Mouse (Mus musculus): Measurements from ENCODE around the gene Rnase9. TPM values are rescaled to one million over a fixed set of nuclear protein-coding genes. Genes with fewer than 3 reads are reported as not detected.

The Rnase9 gene
- polyA plus RNA-seq (2015; fragmentation: Illumina TruSeq; extraction: RNeasy Lipid Tissue Mini Kit (QIAGEN cat#74804); ENCODE audit: low read depth, low replicate concordance) = not detected

DNA sequence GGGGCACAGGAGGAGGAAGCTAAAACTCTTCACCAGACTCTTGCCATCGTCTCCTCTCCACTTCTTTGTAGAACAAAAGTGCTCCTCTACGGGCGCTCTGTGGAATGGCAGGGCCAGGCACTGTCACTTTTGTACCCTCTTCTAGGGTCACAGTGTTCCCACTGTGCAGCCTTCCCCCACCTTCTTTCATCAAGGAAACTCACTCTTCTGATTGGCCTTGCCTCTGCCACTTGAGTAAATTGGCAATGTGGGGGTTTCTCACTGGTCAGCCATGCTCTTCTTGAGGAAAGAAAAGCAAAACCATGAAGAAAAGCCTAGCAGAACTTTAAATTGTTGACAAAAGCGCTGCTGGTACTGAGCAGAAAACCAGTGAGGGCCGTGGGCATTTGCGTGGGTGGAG is at the start of gene Rnase9:
Gene Rnase9 (minus strand): TSS at position 101 of the 400 bp plus-strand sequence.

GRCm38 (mm10) chr14:51074335-51074734 is 32.7 kb upstream of the Rnase9 start, which contains the start of gene Olfr750:
Olfr750 (minus strand) TSS chr14:51074435.

DNA sequence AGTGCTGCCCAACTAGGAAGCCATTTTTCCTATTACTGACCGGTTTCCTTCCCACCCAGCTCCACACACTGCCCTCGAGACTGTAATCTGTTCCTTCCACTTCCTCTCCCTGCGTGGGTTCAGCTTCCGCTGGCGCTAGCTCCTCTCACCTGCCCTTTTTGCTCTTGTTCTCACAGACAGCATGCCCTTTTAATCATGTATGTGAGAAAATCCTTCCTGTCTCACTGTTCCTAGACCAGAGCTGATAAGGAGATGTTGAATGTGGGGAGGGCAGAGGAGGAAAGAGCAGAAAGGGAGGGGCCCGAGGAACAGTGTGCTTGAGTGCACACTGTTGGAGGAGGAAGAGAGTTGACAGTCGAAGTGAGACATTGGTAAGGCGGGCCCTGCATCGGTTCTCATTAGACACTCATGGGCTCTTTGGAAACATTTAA is 15.7 kb upstream of the Rnase9 start, which contains the start of gene Rnase12:
Gene Rnase12 (minus strand): TSS at position 261 of the 431 bp plus-strand sequence.

GRCm38 (mm10) chr14:51050063-51050462 is 8.4 kb upstream of the Rnase9 start, which contains the start of gene Rnase11:
Rnase11 (minus strand) TSS chr14:51050163.

GRCm38 (mm10) chr14:51007152-51007801 is 34.4 kb downstream of the Rnase9 start, which contains the start of gene Rnase10:
Rnase10 (plus strand) TSS chr14:51007751.

Other genes starting within 250 kb of the Rnase9 start
- gene Ccnb1ip1, start 234.1 kb downstream of the Rnase9 start, polyA plus RNA-seq (2015; fragmentation: Illumina TruSeq; extraction: RNeasy Lipid Tissue Mini Kit (QIAGEN cat#74804); ENCODE audit: low read depth, low replicate concordance) = not detected
- 26.5 TPM for gene Parp2, start 234.0 kb downstream of the Rnase9 start, polyA plus RNA-seq (2015; fragmentation: Illumina TruSeq; extraction: RNeasy Lipid Tissue Mini Kit (QIAGEN cat#74804); ENCODE audit: low read depth, low replicate concordance)
- 7.2 TPM for gene Tep1, start 171.3 kb downstream of the Rnase9 start, polyA plus RNA-seq (2015; fragmentation: Illumina TruSeq; extraction: RNeasy Lipid Tissue Mini Kit (QIAGEN cat#74804); ENCODE audit: low read depth, low replicate concordance)
- 4.0 TPM for gene Klhl33, start 144.4 kb downstream of the Rnase9 start, polyA plus RNA-seq (2015; fragmentation: Illumina TruSeq; extraction: RNeasy Lipid Tissue Mini Kit (QIAGEN cat#74804); ENCODE audit: low read depth, low replicate concordance)
- 56.7 TPM for gene Osgep, start 117.0 kb downstream of the Rnase9 start, polyA plus RNA-seq (2015; fragmentation: Illumina TruSeq; extraction: RNeasy Lipid Tissue Mini Kit (QIAGEN cat#74804); ENCODE audit: low read depth, low replicate concordance)
- gene Apex1, start 116.9 kb downstream of the Rnase9 start, polyA plus RNA-seq (2015; fragmentation: Illumina TruSeq; extraction: RNeasy Lipid Tissue Mini Kit (QIAGEN cat#74804); ENCODE audit: low read depth, low replicate concordance) = 67.7 TPM
- 131 TPM for gene Pip4p1, start 111.0 kb downstream of the Rnase9 start, polyA plus RNA-seq (2015; fragmentation: Illumina TruSeq; extraction: RNeasy Lipid Tissue Mini Kit (QIAGEN cat#74804); ENCODE audit: low read depth, low replicate concordance)
- 18.9 TPM for gene Pnp, start 110.8 kb downstream of the Rnase9 start, polyA plus RNA-seq (2015; fragmentation: Illumina TruSeq; extraction: RNeasy Lipid Tissue Mini Kit (QIAGEN cat#74804); ENCODE audit: low read depth, low replicate concordance)
- 29.9 TPM for gene Gm49342, start 97.4 kb downstream of the Rnase9 start, polyA plus RNA-seq (2015; fragmentation: Illumina TruSeq; extraction: RNeasy Lipid Tissue Mini Kit (QIAGEN cat#74804); ENCODE audit: low read depth, low replicate concordance)
- 1.4 TPM for gene Pnp2, start 85.9 kb downstream of the Rnase9 start, polyA plus RNA-seq (2015; fragmentation: Illumina TruSeq; extraction: RNeasy Lipid Tissue Mini Kit (QIAGEN cat#74804); ENCODE audit: low read depth, low replicate concordance)
- gene Rnase10, start 34.1 kb downstream of the Rnase9 start, polyA plus RNA-seq (2015; fragmentation: Illumina TruSeq; extraction: RNeasy Lipid Tissue Mini Kit (QIAGEN cat#74804); ENCODE audit: low read depth, low replicate concordance) = not detected
- gene Rnase11, start 8.3 kb upstream of the Rnase9 start, polyA plus RNA-seq (2015; fragmentation: Illumina TruSeq; extraction: RNeasy Lipid Tissue Mini Kit (QIAGEN cat#74804); ENCODE audit: low read depth, low replicate concordance) = not detected
- not detected for gene Rnase12, start 15.8 kb upstream of the Rnase9 start, polyA plus RNA-seq (2015; fragmentation: Illumina TruSeq; extraction: RNeasy Lipid Tissue Mini Kit (QIAGEN cat#74804); ENCODE audit: low read depth, low replicate concordance)
- not detected for gene Olfr750, start 32.6 kb upstream of the Rnase9 start, polyA plus RNA-seq (2015; fragmentation: Illumina TruSeq; extraction: RNeasy Lipid Tissue Mini Kit (QIAGEN cat#74804); ENCODE audit: low read depth, low replicate concordance)
- gene Rnase4, start 49.2 kb upstream of the Rnase9 start, polyA plus RNA-seq (2015; fragmentation: Illumina TruSeq; extraction: RNeasy Lipid Tissue Mini Kit (QIAGEN cat#74804); ENCODE audit: low read depth, low replicate concordance) = 36.0 TPM
- 4.3 TPM for gene Ang, start 49.3 kb upstream of the Rnase9 start, polyA plus RNA-seq (2015; fragmentation: Illumina TruSeq; extraction: RNeasy Lipid Tissue Mini Kit (QIAGEN cat#74804); ENCODE audit: low read depth, low replicate concordance)
- not detected for gene Eddm3b, start 72.6 kb upstream of the Rnase9 start, polyA plus RNA-seq (2015; fragmentation: Illumina TruSeq; extraction: RNeasy Lipid Tissue Mini Kit (QIAGEN cat#74804); ENCODE audit: low read depth, low replicate concordance)
- 1.1 TPM for gene Rnase6, start 82.0 kb upstream of the Rnase9 start, polyA plus RNA-seq (2015; fragmentation: Illumina TruSeq; extraction: RNeasy Lipid Tissue Mini Kit (QIAGEN cat#74804); ENCODE audit: low read depth, low replicate concordance)
- not detected for gene Rnase1, start 104.9 kb upstream of the Rnase9 start, polyA plus RNA-seq (2015; fragmentation: Illumina TruSeq; extraction: RNeasy Lipid Tissue Mini Kit (QIAGEN cat#74804); ENCODE audit: low read depth, low replicate concordance)
- gene Rnase2b, start 120.4 kb upstream of the Rnase9 start, polyA plus RNA-seq (2015; fragmentation: Illumina TruSeq; extraction: RNeasy Lipid Tissue Mini Kit (QIAGEN cat#74804); ENCODE audit: low read depth, low replicate concordance) = not detected
- not detected for gene Ang2, start 157.3 kb upstream of the Rnase9 start, polyA plus RNA-seq (2015; fragmentation: Illumina TruSeq; extraction: RNeasy Lipid Tissue Mini Kit (QIAGEN cat#74804); ENCODE audit: low read depth, low replicate concordance)
- not detected for gene Ear14, start 161.5 kb upstream of the Rnase9 start, polyA plus RNA-seq (2015; fragmentation: Illumina TruSeq; extraction: RNeasy Lipid Tissue Mini Kit (QIAGEN cat#74804); ENCODE audit: low read depth, low replicate concordance)
- gene Rnase2a, start 214.2 kb upstream of the Rnase9 start, polyA plus RNA-seq (2015; fragmentation: Illumina TruSeq; extraction: RNeasy Lipid Tissue Mini Kit (QIAGEN cat#74804); ENCODE audit: low read depth, low replicate concordance) = not detected

Data from brain, adult 10 weeks (tissue).